Mouse (Mus musculus) stomach, postnatal 0 days (tissue): ENCODE results near the gene Tmem185b. TPM values are rescaled to one million over a fixed set of nuclear protein-coding genes. Genes with fewer than 3 reads are reported as not detected.

Source experiments
- ATAC-seq: fragments of 200-750 bp; cut with Nextera tagmentation; 2 replicates; pipeline ENCODE4 v1.8.0; 2017; ENCODE audit not compliant: low FRiP score, low TSS enrichment
- DNase-seq: peaks from one replicate; pipeline ENCODE4 v3.0.0-alpha.2; 2016; ENCODE audit warnings: low spot score
- H3K27ac ChIP-seq: fragments of 300-500 bp; sonication (generic); replicated peaks from 2 replicates; pipeline ENCODE4 v1.5.1; 2014; ENCODE audit warnings: mild to moderate bottlenecking, control low read depth
- H3K27me3 ChIP-seq: fragments of 300-500 bp; sonication (generic); 2 replicates; pipeline ENCODE4 v1.6.1; 2014; ENCODE audit warnings: low read length; ENCODE audit not compliant: control insufficient read depth, insufficient read depth
- H3K36me3 ChIP-seq: fragments of 300-500 bp; sonication (generic); 2 replicates; pipeline ENCODE4 v1.6.1; 2014; ENCODE audit warnings: low read length, mixed read lengths; ENCODE audit not compliant: control insufficient read depth, insufficient read depth
- H3K4me1 ChIP-seq: fragments of 300-500 bp; sonication (generic); replicated peaks from 2 replicates; pipeline ENCODE4 v1.6.1; 2014; ENCODE audit warnings: antibody characterized with exemption; ENCODE audit not compliant: control insufficient read depth, insufficient read depth
- H3K4me2 ChIP-seq: fragments of 300-500 bp; sonication (generic); replicated peaks from 2 replicates; pipeline ENCODE4 v1.6.1; 2014; ENCODE audit warnings: low read depth, mild to moderate bottlenecking, control low read depth, moderate library complexity
- H3K4me3 ChIP-seq: fragments of 300-500 bp; sonication (generic); 2 replicates; pipeline ENCODE4 v1.5.1; 2014; ENCODE audit warnings: low read depth, low read length, control low read depth
- H3K9ac ChIP-seq: fragments of 300-500 bp; sonication (generic); 2 replicates; pipeline ENCODE4 v1.6.1; 2014; ENCODE audit warnings: mild to moderate bottlenecking, low read length, control low read depth, mixed read lengths
- H3K9me3 ChIP-seq: fragments of 300-500 bp; sonication (generic); 2 replicates; pipeline ENCODE4 v1.6.1; 2016; ENCODE audit warnings: low read length; ENCODE audit not compliant: control insufficient read depth
- CTCF ChIP-seq: IDR thresholded peaks from 2 replicates; pipeline ENCODE4 v1.5.1; 2016; ENCODE audit warnings: antibody characterized with exemption, low read depth, mild to moderate bottlenecking, moderate library complexity
- EP300 ChIP-seq: optimal IDR thresholded peaks from 2 replicates; pipeline ENCODE3; 2016; ENCODE audit warnings: antibody characterized with exemption
- WGBS: fragments of 180-500 bp; shearing (Covaris S2); extraction: QIAGEN DNeasy Blood & Tissue Kit; methylation state at CpG from one replicate; pipeline ENCODE4 v1.1.7; 2014; 5-methylcytosine and 5-hydroxymethylcytosine counted together
- polyA plus RNA-seq: library from polyadenylated mRNA; unstranded; fragments of >200 nt; fragmentation: Nextera tagmentation; extraction: Ambion mirVana; gene quantifications from 2 replicates; pipeline ENCODE4 v1.2.1, GENCODE M21; 2015

Tmem185b gene
- polyA plus RNA-seq, 1 experiment from 2014 or later: 12.6 TPM

- no peak overlapping the region for H3K9ac ChIP-seq
- TF ChIP-seq CTCF (no peak), EP300 (no peak)
- H3K4me2 ChIP-seq: no peak overlapping the region
- H3K4me1 ChIP-seq: peaks cover 9% of the 10 kb centered on the region
- H3K9me3 ChIP-seq: no peaks in the 10 kb centered on the region
- ATAC-seq (no peak), DNase-seq (no peak)
- 76% methylated on average over 7 of the region's 7 CpGs for WGBS
- H3K27me3 ChIP-seq: no peaks in the 10 kb centered on the region
- H3K4me3 ChIP-seq: no peak overlapping the region
- H3K27ac ChIP-seq: no peak overlapping the region
- no peaks in the 10 kb centered on the region for H3K36me3 ChIP-seq
These were observed 2.6 kb upstream of the Tmem185b start for GRCm38 (mm10) chr1:119523369-119523768.

DNA sequence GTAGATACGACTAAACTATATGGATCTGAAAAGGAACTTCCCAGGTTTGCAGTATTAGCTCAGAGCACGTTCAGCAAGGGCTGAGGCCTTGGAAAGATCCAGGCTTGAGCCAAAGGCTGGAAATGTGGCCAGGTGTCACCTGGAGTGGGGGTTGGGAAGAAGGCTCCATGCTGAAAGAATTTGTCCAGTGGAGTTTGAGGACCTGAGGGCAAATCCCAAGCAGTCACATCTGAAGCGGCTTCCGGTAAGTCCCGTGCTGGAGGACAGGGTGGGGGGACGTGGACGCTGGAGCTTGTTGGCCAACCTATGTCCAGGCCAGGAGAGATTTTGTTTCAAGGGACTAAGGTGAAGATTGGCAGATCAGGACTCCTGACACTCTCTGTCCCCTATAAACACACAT lies 2.1 kb upstream of the Tmem185b start:
- WGBS: 93% methylated on average over 7 of the region's 7 CpGs
- TF ChIP-seq EP300 (no peak), CTCF (no peak)

DNA sequence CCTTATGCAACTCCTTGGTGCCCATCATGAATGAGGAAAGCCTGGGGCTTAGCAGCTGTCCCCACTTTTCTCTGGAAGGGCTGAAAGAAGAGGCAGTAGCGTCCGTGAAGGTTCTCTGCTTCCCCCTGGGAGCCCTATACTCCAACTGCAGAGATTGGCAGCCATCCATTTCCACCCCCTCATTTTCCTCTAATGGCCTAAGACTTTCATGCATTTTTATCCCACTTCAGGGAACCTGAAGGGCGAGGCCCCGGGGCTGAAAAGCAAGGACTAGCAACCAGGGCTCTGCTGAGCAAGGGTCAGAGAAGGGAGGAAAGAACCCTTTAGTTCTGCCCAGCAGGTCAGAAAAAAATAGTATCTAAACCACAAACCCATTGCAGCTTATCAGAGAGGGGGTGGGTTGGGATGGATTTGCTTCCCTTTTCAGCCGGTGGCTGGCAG lies 936 bp upstream of the Tmem185b start:
- WGBS: 11% methylated on average over 5 of the region's 5 CpGs
- peak overlapping the region; percentile 79 for H3K9ac ChIP-seq

More for the DNA sequence above, 2.1 kb upstream of the Tmem185b start:
- Histone ChIP-seq H3K27ac (no peak overlapping the region), H3K27me3 (no peaks in the 10 kb centered on the region), H3K4me2 (no peak overlapping the region), H3K9ac (no peak overlapping the region), H3K4me3 (no peak overlapping the region), H3K36me3 (no peaks in the 10 kb centered on the region), H3K4me1 (peaks cover 9% of the 10 kb centered on the region), H3K9me3 (no peaks in the 10 kb centered on the region)
- no peak for ATAC-seq
- DNase-seq: no peak

GRCm38 (mm10) chr1:119530941-119531340 lies 5.0 kb downstream of the Tmem185b start:
- H3K4me3 ChIP-seq: no peak overlapping the region
- no peaks in the 10 kb centered on the region for H3K9me3 ChIP-seq
- no peak overlapping the region for H3K4me2 ChIP-seq
- no peaks in the 10 kb centered on the region for H3K36me3 ChIP-seq
- peaks cover 5% of the 10 kb centered on the region for H3K4me1 ChIP-seq
- peak; percentile 33 for DNase-seq
- no peak for ATAC-seq
- H3K27me3 ChIP-seq: no peaks in the 10 kb centered on the region
- no peak for TF ChIP-seq EP300
- no peak for TF ChIP-seq CTCF
- H3K9ac ChIP-seq: no peak overlapping the region
- 47% methylated on average over 13 of the region's 13 CpGs for WGBS
- H3K27ac ChIP-seq: no peak overlapping the region

More for the DNA sequence above, 936 bp upstream of the Tmem185b start:
- Histone ChIP-seq H3K4me1 (peaks cover 9% of the 10 kb centered on the region), H3K36me3 (no peaks in the 10 kb centered on the region), H3K4me3 (peak overlapping the region; percentile 67), H3K27ac (no peak overlapping the region; the same call in 1 of the 2 replicates), H3K9me3 (no peaks in the 10 kb centered on the region), H3K4me2 (peak overlapping the region; percentile 92), H3K27me3 (no peaks in the 10 kb centered on the region)
- TF ChIP-seq CTCF: peak; percentile 33
- no peak for TF ChIP-seq EP300
- no peak for ATAC-seq
- DNase-seq: no peak

GRCm38 (mm10) chr1:119532165-119532564 lies 6.2 kb downstream of the Tmem185b start:
- TF ChIP-seq CTCF (no peak), EP300 (no peak)
- 88% methylated on average over 6 of the region's 6 CpGs for WGBS
- no peak for DNase-seq
- H3K27ac ChIP-seq: no peak overlapping the region
- H3K9ac ChIP-seq: no peak overlapping the region
- no peaks in the 10 kb centered on the region for H3K36me3 ChIP-seq
- H3K9me3 ChIP-seq: no peaks in the 10 kb centered on the region
- H3K27me3 ChIP-seq: no peaks in the 10 kb centered on the region
- no peaks in the 10 kb centered on the region for H3K4me1 ChIP-seq
- no peak overlapping the region for H3K4me3 ChIP-seq
- H3K4me2 ChIP-seq: no peak overlapping the region
- no peak for ATAC-seq

GRCm38 (mm10) chr1:119533093-119533805 lies 7.3 kb downstream of the Tmem185b start:
- Histone ChIP-seq H3K36me3 (no peaks in the 10 kb centered on the region), H3K4me3 (no peak overlapping the region), H3K4me1 (no peaks in the 10 kb centered on the region), H3K9ac (no peak overlapping the region), H3K9me3 (no peaks in the 10 kb centered on the region), H3K27me3 (no peaks in the 10 kb centered on the region), H3K27ac (no peak overlapping the region), H3K4me2 (no peak overlapping the region)
- WGBS: 81% methylated on average over 18 of the region's 18 CpGs
- TF ChIP-seq EP300 (no peak), CTCF (no peak)
- DNase-seq (no peak), ATAC-seq (peak; percentile 32)
